Mouse (Mus musculus): ENCODE results near the gene Olfr502.
"Not testable (repeated sequence)": the region's sequence is repeated elsewhere in the genome, so short reads cannot be mapped to it uniquely, and the experiment has no call there.

Gene Olfr502

GRCm38 (mm10) chr7:108524965-108525364, at the start of gene Olfr502:
TSS of gene Olfr502 (minus strand) at chr7:108525065.
- no peaks in the 10 kb centered on the region for H3K27me3 ChIP-seq (ENCODE audit: control insufficient read depth, insufficient read depth, low read length, poor library complexity, severe bottlenecking)
- no peaks in the 10 kb centered on the region for H3K36me3 ChIP-seq (ENCODE audit: control insufficient read depth, insufficient read depth, low read length, poor library complexity, severe bottlenecking)
- DNase-seq (ENCODE audit: low read depth, low spot score) = no peak

- no peaks in the 10 kb centered on the region for H3K36me3 ChIP-seq (ENCODE audit: control insufficient read depth, insufficient read depth, low read length, poor library complexity, severe bottlenecking)
- H3K27me3 ChIP-seq (ENCODE audit: control insufficient read depth, insufficient read depth, low read length, poor library complexity, severe bottlenecking) = no peaks in the 10 kb centered on the region
- no peak for DNase-seq (ENCODE audit: low read depth, low spot score)
Measured at GRCm38 (mm10) chr7:108565693-108566092, 40.8 kb upstream of the Olfr502 start, which contains the start of gene Olfr504. TSS of gene Olfr504 (minus strand) at chr7:108565793.

- H3K36me3 ChIP-seq (ENCODE audit: control insufficient read depth, insufficient read depth, low read length, poor library complexity, severe bottlenecking); DNase-seq (ENCODE audit: low read depth, low spot score); H3K27me3 ChIP-seq (ENCODE audit: control insufficient read depth, insufficient read depth, low read length, poor library complexity, severe bottlenecking): not testable (repeated sequence)
Measured at GRCm38 (mm10) chr7:108544227-108544626, 19.4 kb upstream of the Olfr502 start, which contains the start of gene Olfr503. TSS of gene Olfr503 (plus strand) at chr7:108544527.

- H3K27me3 ChIP-seq (ENCODE audit: control insufficient read depth, insufficient read depth, low read length, poor library complexity, severe bottlenecking) = no peaks in the 10 kb centered on the region
- H3K36me3 ChIP-seq (ENCODE audit: control insufficient read depth, insufficient read depth, low read length, poor library complexity, severe bottlenecking) = no peaks in the 10 kb centered on the region
- DNase-seq (ENCODE audit: low read depth, low spot score) = no peak
Measured at GRCm38 (mm10) chr7:108542416-108542815, 17.6 kb upstream of the Olfr502 start.
